Mouse (Mus musculus) hindbrain, embryonic 16.5 days (tissue): ENCODE data around the gene Mapk1ip1. TPM values are rescaled to one million over a fixed set of nuclear protein-coding genes. Genes with fewer than 3 reads are reported as not detected.

Experiments
- ATAC-seq: fragments of 200-750 bp; cut with Nextera tagmentation; 2 replicates; pipeline ENCODE4 v1.8.0; 2017; ENCODE audit warnings: moderate TSS enrichment, moderate library complexity
- H3K27ac ChIP-seq: fragments of 300-500 bp; sonication (generic); 2 replicates; pipeline ENCODE4 v1.5.1; 2014; ENCODE audit warnings: low read depth, mild to moderate bottlenecking, control low read depth, low read length, moderate library complexity
- H3K27me3 ChIP-seq: fragments of 300-500 bp; sonication (generic); replicated peaks from 2 replicates; pipeline ENCODE4 v1.6.1; 2014; ENCODE audit warnings: low read length; ENCODE audit not compliant: control insufficient read depth, insufficient read depth
- H3K36me3 ChIP-seq: fragments of 300-500 bp; sonication (generic); 2 replicates; pipeline ENCODE4 v1.6.1; 2014; ENCODE audit warnings: mild to moderate bottlenecking, low read length, moderate library complexity, mixed read lengths; ENCODE audit not compliant: control insufficient read depth, insufficient read depth
- H3K4me1 ChIP-seq: fragments of 300-500 bp; sonication (generic); 2 replicates; pipeline ENCODE4 v1.6.1; 2014; ENCODE audit warnings: low read depth, low read length; ENCODE audit not compliant: control insufficient read depth, insufficient read depth
- H3K4me2 ChIP-seq: fragments of 300-500 bp; sonication (generic); 2 replicates; pipeline ENCODE4 v1.6.1; 2014; ENCODE audit warnings: mild to moderate bottlenecking, low read length, control low read depth, moderate library complexity
- H3K4me3 ChIP-seq: fragments of 300-500 bp; sonication (generic); 2 replicates; pipeline ENCODE4 v1.5.1; 2014; ENCODE audit warnings: mild to moderate bottlenecking, low read length, control low read depth, moderate library complexity
- H3K9ac ChIP-seq: fragments of 300-500 bp; sonication (generic); 2 replicates; pipeline ENCODE4 v1.6.1; 2014; ENCODE audit warnings: low read depth, mild to moderate bottlenecking, control low read depth, low read length, moderate library complexity
- H3K9me3 ChIP-seq: fragments of 300-500 bp; sonication (generic); 2 replicates; pipeline ENCODE4 v1.6.1; 2014; ENCODE audit warnings: mild to moderate bottlenecking, low read length, moderate library complexity; ENCODE audit not compliant: control insufficient read depth
- WGBS: fragments of 180-500 bp; shearing (Covaris S2); extraction: QIAGEN DNeasy Blood & Tissue Kit; methylation state at CpG from one replicate; pipeline ENCODE4 v1.1.7; 2014; 5-methylcytosine and 5-hydroxymethylcytosine counted together
- polyA plus RNA-seq: library from polyadenylated mRNA; unstranded; fragments of >200 nt; fragmentation: Nextera tagmentation; extraction: Ambion mirVana; gene quantifications from 2 replicates; pipeline ENCODE4 v1.2.1, GENCODE M21; 2015

The Mapk1ip1 gene
- polyA plus RNA-seq, 1 experiment from 2014 or later, result 36.6 TPM

DNA sequence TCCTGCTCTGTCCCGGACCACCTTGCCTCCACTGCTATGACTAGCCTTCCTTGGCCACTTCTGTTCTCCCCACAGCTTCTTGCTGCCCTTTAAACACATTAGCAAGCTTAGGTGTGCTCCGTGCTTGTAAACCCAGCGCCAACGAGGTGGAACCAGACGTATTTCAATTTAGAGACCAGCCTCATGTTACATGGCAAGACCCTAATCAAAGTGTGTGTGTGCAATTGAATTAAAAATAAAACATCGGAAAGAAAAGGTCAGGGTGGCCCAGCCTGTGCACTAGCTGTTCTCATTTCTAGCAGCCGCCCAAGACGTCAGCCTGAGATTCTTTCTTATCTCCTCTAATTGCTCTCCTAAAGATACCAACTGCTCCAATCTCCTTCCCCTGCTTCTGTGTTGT lies 962 bp downstream of the Mapk1ip1 start:
- Histone ChIP-seq H3K9me3 (no peaks in the 10 kb centered on the region), H3K4me3 (peak overlapping the region; percentile 99), H3K9ac (peak overlapping the region; percentile 99), H3K4me2 (peak overlapping the region; percentile 81), H3K27me3 (no peaks in the 10 kb centered on the region), H3K4me1 (peaks cover 52% of the 10 kb centered on the region), H3K36me3 (no peaks in the 10 kb centered on the region), H3K27ac (peak overlapping the region; percentile 98; the same call in 1 of the 2 replicates)
- no peak for ATAC-seq
- WGBS, result 43% methylated on average over 8 of the region's 8 CpGs

DNA sequence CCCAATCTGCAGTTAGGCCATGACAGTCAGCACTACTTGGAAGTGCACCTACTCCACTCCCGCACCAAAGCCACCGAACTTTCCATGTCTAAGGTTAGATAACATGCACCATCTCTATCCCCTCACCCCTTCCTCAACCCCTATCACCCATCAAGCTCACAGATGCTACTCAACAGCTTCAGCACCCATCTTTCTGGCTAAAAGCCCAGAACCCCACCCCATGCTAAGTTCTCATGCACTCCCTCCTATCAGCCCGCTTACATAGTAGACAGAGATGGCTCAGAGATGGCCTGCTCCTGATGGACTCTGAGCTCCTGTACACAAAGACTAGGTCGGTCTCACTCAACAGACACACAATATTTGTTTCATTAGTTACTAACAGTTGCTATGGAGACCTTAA lies 2.7 kb downstream of the Mapk1ip1 start:
- Histone ChIP-seq H3K36me3 (no peaks in the 10 kb centered on the region), H3K27ac (no peak overlapping the region), H3K4me3 (no peak overlapping the region), H3K27me3 (no peaks in the 10 kb centered on the region), H3K9ac (no peak overlapping the region), H3K9me3 (no peaks in the 10 kb centered on the region), H3K4me1 (peaks cover 43% of the 10 kb centered on the region), H3K4me2 (peak overlapping the region; percentile 81)
- ATAC-seq, result no peak
- WGBS, result 93% methylated on average over 4 of the region's 4 CpGs

DNA sequence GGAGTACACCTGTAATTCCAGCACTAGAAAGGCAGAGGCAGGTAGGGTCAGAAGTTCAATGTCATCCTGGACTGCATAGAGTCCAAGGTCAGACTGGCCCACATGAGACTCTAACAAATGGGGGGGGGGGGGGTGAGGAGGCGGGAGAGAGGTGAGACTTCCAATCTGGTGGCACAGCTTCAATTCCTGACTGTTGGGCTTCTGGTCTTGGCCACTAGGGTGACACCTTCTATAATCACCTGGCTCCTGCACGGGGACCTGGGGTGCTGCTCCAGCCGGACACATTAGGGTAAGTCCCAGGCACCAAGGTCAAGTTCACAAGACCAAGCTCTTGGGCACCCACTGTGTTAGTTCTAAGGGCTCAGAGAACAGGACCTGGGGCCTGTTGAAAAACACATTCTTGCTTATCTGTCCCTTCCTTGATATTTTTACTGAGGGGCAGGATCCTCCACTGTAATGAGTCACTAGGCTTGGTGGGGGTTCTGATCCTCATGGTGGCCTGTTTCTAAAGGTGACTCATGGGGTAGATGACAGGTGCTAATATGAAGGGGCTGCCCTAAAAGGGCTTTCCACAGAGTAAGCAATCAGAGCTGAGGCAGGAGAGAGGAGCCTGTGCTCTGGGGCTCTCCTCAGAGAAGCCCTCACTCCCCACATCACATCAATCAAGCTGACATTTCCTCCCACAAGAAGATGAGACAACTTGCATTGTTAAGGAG lies 4.5 kb downstream of the Mapk1ip1 start:
- Histone ChIP-seq H3K4me1 (peaks cover 30% of the 10 kb centered on the region), H3K4me3 (no peak overlapping the region), H3K27ac (no peak overlapping the region), H3K4me2 (no peak overlapping the region), H3K27me3 (no peaks in the 10 kb centered on the region), H3K9me3 (no peaks in the 10 kb centered on the region), H3K36me3 (no peaks in the 10 kb centered on the region), H3K9ac (no peak overlapping the region)
- WGBS, result 81% methylated on average over 3 of the region's 3 CpGs
- no peak for ATAC-seq

DNA sequence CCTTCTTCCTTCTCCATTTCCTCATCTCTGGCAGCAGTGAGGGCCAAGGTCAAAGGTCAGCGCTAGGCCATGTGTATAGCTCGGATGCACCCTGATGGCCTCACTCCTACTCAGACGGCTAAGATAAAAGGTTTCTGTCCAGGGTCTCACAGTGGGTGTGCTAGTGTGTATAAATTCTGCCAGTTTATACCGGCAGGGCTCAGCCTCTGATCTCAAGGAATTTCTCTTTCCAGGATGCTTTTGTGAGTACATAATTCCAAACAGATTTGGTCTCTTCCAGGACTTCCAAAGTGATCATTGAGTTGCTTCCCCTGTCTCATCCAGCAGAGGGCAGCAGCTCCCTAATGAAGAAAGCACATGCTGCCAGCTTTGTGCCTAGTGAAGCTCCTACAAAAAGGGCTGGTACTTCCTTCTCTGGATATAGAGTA lies 5.5 kb downstream of the Mapk1ip1 start:
- no peak for ATAC-seq
- 37% methylated on average over 4 of the region's 4 CpGs for WGBS
- H3K9me3 ChIP-seq, result no peaks in the 10 kb centered on the region
- H3K36me3 ChIP-seq, result 0 out of 2 replicates have a peak, but pooled peaks cover under 1% of the 10 kb centered on the region
- H3K4me3 ChIP-seq, result no peak overlapping the region
- H3K4me1 ChIP-seq, result peaks cover 30% of the 10 kb centered on the region
- no peak overlapping the region for H3K27ac ChIP-seq
- no peak overlapping the region for H3K9ac ChIP-seq
- H3K27me3 ChIP-seq, result no peaks in the 10 kb centered on the region
- H3K4me2 ChIP-seq, result no peak overlapping the region

- no peak for ATAC-seq
Observed at GRCm38 (mm10) chr7:138835028-138835427, 11.0 kb downstream of the Mapk1ip1 start.

DNA sequence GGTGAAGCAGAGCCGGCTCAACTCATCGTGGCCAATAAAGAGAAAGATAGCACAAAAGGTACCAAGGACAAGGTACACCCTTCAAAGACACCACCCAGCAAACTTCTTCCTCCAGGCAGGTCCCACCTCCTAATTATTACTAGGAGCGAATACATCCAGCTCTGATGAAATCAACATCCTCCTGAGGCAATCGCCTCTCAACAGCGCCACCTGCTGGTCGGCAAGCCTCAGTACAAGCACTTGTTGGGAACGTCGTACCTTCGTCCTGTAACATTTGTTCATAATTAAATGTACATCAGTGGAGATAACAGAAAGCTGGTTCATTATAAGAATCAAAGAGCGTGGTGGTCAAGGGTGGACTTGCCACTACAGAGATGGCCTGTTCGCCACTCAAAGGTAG lies 18.3 kb downstream of the Mapk1ip1 start:
- 0 out of 2 replicates have a peak, but pooled peaks have one; percentile 20 for ATAC-seq
- 17% methylated on average over 11 of the region's 11 CpGs for WGBS
- Histone ChIP-seq H3K27me3 (no peaks in the 10 kb centered on the region; the same call in 1 of the 2 replicates), H3K9ac (no peak overlapping the region), H3K4me2 (no peak overlapping the region), H3K9me3 (no peaks in the 10 kb centered on the region), H3K27ac (no peak overlapping the region), H3K4me3 (no peak overlapping the region), H3K36me3 (no peaks in the 10 kb centered on the region), H3K4me1 (no peaks in the 10 kb centered on the region; the same call in 1 of the 2 replicates)

More at GRCm38 (mm10) chr7:138835028-138835427, 11.0 kb downstream of the Mapk1ip1 start:
- no peak overlapping the region for H3K9ac ChIP-seq
- no peaks in the 10 kb centered on the region for H3K27me3 ChIP-seq
- 86% methylated on average over 3 of the region's 3 CpGs for WGBS
- no peak overlapping the region for H3K27ac ChIP-seq
- H3K4me1 ChIP-seq, result no peaks in the 10 kb centered on the region
- no peaks in the 10 kb centered on the region for H3K9me3 ChIP-seq
- no peak overlapping the region for H3K4me2 ChIP-seq
- no peak overlapping the region for H3K4me3 ChIP-seq
- 0 out of 2 replicates have a peak, but pooled peaks cover 4% of the 10 kb centered on the region for H3K36me3 ChIP-seq

GRCm38 (mm10) chr7:138824995-138825756 lies 20.9 kb downstream of the Mapk1ip1 start:
- H3K4me1 ChIP-seq, result no peaks in the 10 kb centered on the region; the same call in 1 of the 2 replicates
- WGBS, result 84% methylated on average over 19 of the region's 19 CpGs
- H3K27me3 ChIP-seq, result no peaks in the 10 kb centered on the region; the same call in 1 of the 2 replicates
- no peak overlapping the region for H3K9ac ChIP-seq
- H3K4me2 ChIP-seq, result no peak overlapping the region
- no peak overlapping the region for H3K4me3 ChIP-seq
- no peaks in the 10 kb centered on the region for H3K36me3 ChIP-seq
- no peaks in the 10 kb centered on the region for H3K9me3 ChIP-seq
- ATAC-seq, result no peak
- no peak overlapping the region for H3K27ac ChIP-seq

DNA sequence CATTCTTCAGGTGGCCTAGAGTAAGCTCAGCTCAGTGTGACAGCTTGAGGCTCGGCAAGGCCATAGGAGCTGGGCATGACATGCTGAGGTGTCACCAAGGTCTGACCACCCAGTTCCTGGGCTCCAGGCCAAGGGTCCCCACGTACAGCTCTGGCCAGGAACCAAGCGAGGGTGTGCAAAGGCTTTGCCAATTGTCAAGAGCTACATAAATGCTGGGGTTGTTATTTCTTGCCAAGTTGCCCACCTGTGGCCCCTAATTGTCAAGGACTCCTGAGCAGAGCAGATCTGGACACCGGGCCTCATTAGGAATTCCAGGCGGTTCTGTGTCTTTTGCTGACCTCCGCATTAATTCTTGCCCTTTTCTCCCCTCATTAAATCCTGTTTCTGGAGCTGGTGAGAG lies 21.6 kb downstream of the Mapk1ip1 start:
- Histone ChIP-seq H3K4me2 (no peak overlapping the region), H3K4me3 (no peak overlapping the region), H3K27me3 (no peaks in the 10 kb centered on the region; the same call in 1 of the 2 replicates), H3K4me1 (no peaks in the 10 kb centered on the region; the same call in 1 of the 2 replicates), H3K9me3 (no peaks in the 10 kb centered on the region), H3K9ac (no peak overlapping the region), H3K27ac (no peak overlapping the region), H3K36me3 (no peaks in the 10 kb centered on the region)
- 64% methylated on average over 6 of the region's 6 CpGs for WGBS
- no peak for ATAC-seq

DNA sequence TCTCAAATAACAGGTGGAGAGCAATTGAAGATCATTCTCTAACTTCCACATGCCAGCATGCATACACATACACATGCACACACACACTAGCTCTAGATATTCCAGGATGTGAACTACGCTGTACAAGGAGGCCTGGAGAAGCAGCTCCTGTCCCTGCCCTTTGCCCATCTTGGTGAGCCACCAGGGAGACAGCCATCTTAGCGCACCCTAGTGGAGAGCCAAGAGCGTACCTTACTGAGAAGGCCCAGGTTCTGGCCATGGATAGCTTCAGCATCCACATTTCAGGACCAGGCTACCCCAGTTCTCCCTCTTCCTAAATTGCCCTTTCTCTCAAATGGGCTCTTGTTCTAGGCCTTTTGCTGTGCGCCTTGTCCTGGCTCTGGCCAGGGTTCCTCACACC lies 27.8 kb downstream of the Mapk1ip1 start:
- no peaks in the 10 kb centered on the region for H3K36me3 ChIP-seq
- H3K4me1 ChIP-seq, result peaks cover 1% of the 10 kb centered on the region
- no peaks in the 10 kb centered on the region for H3K27me3 ChIP-seq
- ATAC-seq, result no peak
- no peak overlapping the region for H3K27ac ChIP-seq
- no peak overlapping the region for H3K9ac ChIP-seq
- H3K9me3 ChIP-seq, result no peaks in the 10 kb centered on the region
- 58% methylated on average over 4 of the region's 4 CpGs for WGBS
- H3K4me2 ChIP-seq, result no peak overlapping the region
- H3K4me3 ChIP-seq, result no peak overlapping the region
